ENCODE assay signal across 20 mouse cellular contexts in the genomic region with DNA sequence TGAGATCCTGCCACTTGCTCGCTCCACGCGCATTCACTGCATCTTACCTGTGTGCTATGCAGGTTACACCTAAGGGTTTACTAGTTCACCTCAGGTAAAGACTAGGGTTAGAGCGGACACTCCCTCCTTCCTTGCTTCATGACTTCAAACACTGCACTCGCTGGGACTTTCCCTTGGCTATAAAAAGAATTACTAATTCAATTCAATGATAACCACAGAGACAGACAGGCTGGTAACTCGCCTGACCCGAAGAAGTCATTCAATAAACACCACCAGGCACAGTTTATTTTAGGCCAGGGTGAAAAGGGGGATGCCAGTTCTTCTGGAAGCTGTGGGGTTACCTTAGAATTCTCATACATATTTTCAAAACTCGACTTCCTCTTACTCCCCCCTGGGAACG.
A peak's percentile ranks its signal among the peaks of the same experiment; 100 is the strongest.
DNase-seq lines count a peak whose midpoint lies in the region; ATAC-seq and TF ChIP-seq lines count a peak whose summit lies in the region.
"Had no signal": no experiment of that assay in that cellular context is flagged by ENCODE, and none has a peak within 500 bp of the region (broad histone marks: within the 10 kb centered on the region; RNA-seq: fewer than 3 reads in every experiment).

No protein-coding gene starts in this region.

- intact Hi-C loops in heart, adult 2 months (cut with DNase I), result no loop called here
- intact Hi-C loops in heart, postnatal 36 days (cut with DNase I), result no loop called here

- H3K4me1 ChIP-seq in heart, adult 2 months (ENCODE audit: control insufficient read depth, insufficient read depth, low read length), result peaks cover 2% of the 10 kb centered on the region
- H3K4me1 ChIP-seq in stomach, embryonic 16.5 days (ENCODE audit: control insufficient read depth, insufficient read depth, low read length), result peaks cover 40% of the 10 kb centered on the region
- H3K4me1 ChIP-seq in stomach, postnatal 0 days (replicated peaks; ENCODE audit: control insufficient read depth, insufficient read depth), result 0 out of 2 replicates have a peak, but pooled peaks cover 6% of the 10 kb centered on the region
- peaks cover 38% of the 10 kb centered on the region for H3K4me1 ChIP-seq in heart, embryonic 16.5 days (ENCODE audit: control insufficient read depth, insufficient read depth, low read length)
- H3K4me1 ChIP-seq in embryonic facial prominence, embryonic 10.5 days, result peaks cover 56% of the 10 kb centered on the region

- H3K9me3 ChIP-seq in stomach, embryonic 16.5 days (replicated peaks; ENCODE audit: control insufficient read depth, low read length), result no peaks in the 10 kb centered on the region
- no peaks in the 10 kb centered on the region for H3K9me3 ChIP-seq in stomach, postnatal 0 days (ENCODE audit: control insufficient read depth, low read length)
- H3K9me3 ChIP-seq in heart, embryonic 16.5 days (replicated peaks; ENCODE audit: control insufficient read depth, low read length), result no peaks in the 10 kb centered on the region
- H3K9me3 ChIP-seq in embryonic facial prominence, embryonic 10.5 days, result no peaks in the 10 kb centered on the region
- H3K9me3 ChIP-seq: embryonic facial prominence, embryonic 15.5 days; forebrain, embryonic 12.5 days; intestine, embryonic 15.5 days; limb, embryonic 12.5 days; neural tube, embryonic 13.5 days had no signal

- H3K9ac ChIP-seq in heart, adult 2 months (ENCODE audit: low read depth, low read length), result peak overlapping the region; percentile 54
- peak overlapping the region; percentile 26; the same call in 1 of the 2 replicates for H3K9ac ChIP-seq in stomach, embryonic 16.5 days (ENCODE audit: low read length)
- no peak overlapping the region for H3K9ac ChIP-seq in stomach, postnatal 0 days (ENCODE audit: low read length)
- H3K9ac ChIP-seq in heart, embryonic 16.5 days (ENCODE audit: low read length), result 0 out of 2 replicates have a peak overlapping the region, but pooled peaks have one; percentile 1
- H3K9ac ChIP-seq: embryonic facial prominence, embryonic 15.5 days; forebrain, embryonic 12.5 days; intestine, embryonic 15.5 days; limb, embryonic 12.5 days; liver, embryonic 14.5 days; neural tube, embryonic 13.5 days had no signal

- no peak for ATAC-seq in stomach, embryonic 16.5 days (ENCODE audit: insufficient read depth, low FRiP score)
- ATAC-seq in stomach, postnatal 0 days (ENCODE audit: low FRiP score, low TSS enrichment), result no peak; the same call in 1 of the 2 replicates
- ATAC-seq in heart, embryonic 16.5 days (replicated peaks; ENCODE audit: extremely low read depth, insufficient read depth, low FRiP score), result no peak
- no peak for ATAC-seq in megakaryocyte progenitor cell, adult 5-6 weeks (replicated peaks; ENCODE audit: poor library complexity)
- ATAC-seq: intestine, embryonic 15.5 days had no signal

- H3K79me2 ChIP-seq in heart, adult 2 months (replicated peaks; ENCODE audit: control insufficient read depth, insufficient read depth, low read length), result peaks cover 2% of the 10 kb centered on the region; the same call in 1 of the 2 replicates

- peaks cover 5% of the 10 kb centered on the region for H3K36me3 ChIP-seq in heart, adult 2 months (ENCODE audit: control insufficient read depth, insufficient read depth, low read length)
- H3K36me3 ChIP-seq in stomach, embryonic 16.5 days (ENCODE audit: control insufficient read depth, insufficient read depth, low read length), result no peaks in the 10 kb centered on the region
- H3K36me3 ChIP-seq in stomach, postnatal 0 days (ENCODE audit: control insufficient read depth, insufficient read depth, low read length), result no peaks in the 10 kb centered on the region
- H3K36me3 ChIP-seq in heart, embryonic 16.5 days (ENCODE audit: control insufficient read depth, insufficient read depth), result no peaks in the 10 kb centered on the region
- no peaks in the 10 kb centered on the region for H3K36me3 ChIP-seq in embryonic facial prominence, embryonic 10.5 days (replicated peaks)
- H3K36me3 ChIP-seq: embryonic facial prominence, embryonic 15.5 days; forebrain, embryonic 12.5 days; intestine, embryonic 15.5 days; limb, embryonic 12.5 days; neural tube, embryonic 13.5 days had no signal

- TF ChIP-seq EP300 in heart, adult 2 months (IDR thresholded peaks at IDR 0.05; ENCODE audit: insufficient read depth, low read depth, low read length), result no peak
- TF ChIP-seq EP300 in stomach, postnatal 0 days (optimal IDR thresholded peaks at IDR 0.05), result no peak

- WGBS in heart, adult 2 months, result 34% methylated on average over 9 of the region's 9 CpGs
- WGBS in stomach, embryonic 16.5 days, result 49% methylated on average over 9 of the region's 9 CpGs
- 44% methylated on average over 9 of the region's 9 CpGs for WGBS in stomach, postnatal 0 days
- 43% methylated on average over 9 of the region's 9 CpGs for WGBS in heart, embryonic 16.5 days
- 82% methylated on average over 9 of the region's 9 CpGs for WGBS in embryonic facial prominence, embryonic 10.5 days

- no peak overlapping the region for H3K4me2 ChIP-seq in stomach, embryonic 16.5 days (ENCODE audit: low read depth, low read length)
- no peak overlapping the region for H3K4me2 ChIP-seq in stomach, postnatal 0 days (replicated peaks; ENCODE audit: low read depth)
- peak overlapping the region; percentile 13; the same call in 1 of the 2 replicates for H3K4me2 ChIP-seq in heart, embryonic 16.5 days (ENCODE audit: low read depth, low read length)
- H3K4me2 ChIP-seq: embryonic facial prominence, embryonic 15.5 days; forebrain, embryonic 12.5 days; intestine, embryonic 15.5 days; limb, embryonic 12.5 days; neural tube, embryonic 13.5 days had no signal

- no peak for TF ChIP-seq POLR2A in heart, adult 2 months (IDR thresholded peaks at IDR 0.05; ENCODE audit: insufficient read depth, low read depth, low read length)

- TF ChIP-seq CTCF in heart, adult 2 months (IDR thresholded peaks at IDR 0.05), result no peak
- no peak for TF ChIP-seq CTCF in stomach, postnatal 0 days (IDR thresholded peaks at IDR 0.05; ENCODE audit: low read depth)

- no peak overlapping the region for H3K4me3 ChIP-seq in heart, adult 2 months
- H3K4me3 ChIP-seq in stomach, embryonic 16.5 days (replicated peaks; ENCODE audit: low read length), result no peak overlapping the region
- H3K4me3 ChIP-seq in stomach, postnatal 0 days (ENCODE audit: low read depth, low read length), result no peak overlapping the region
- H3K4me3 ChIP-seq in heart, embryonic 16.5 days (ENCODE audit: low read length), result no peak overlapping the region
- H3K4me3 ChIP-seq in embryonic facial prominence, embryonic 10.5 days, result no peak overlapping the region
- H3K4me3 ChIP-seq: embryonic facial prominence, embryonic 15.5 days; forebrain, embryonic 12.5 days; intestine, embryonic 15.5 days; layer of hippocampus, adult 2 months; left cerebral cortex, adult 2 months; limb, embryonic 12.5 days; neural tube, embryonic 13.5 days had no signal

- no peak for DNase-seq in heart, adult 2 months
- no peak for DNase-seq in heart, postnatal 36 days
- no peak for DNase-seq in stomach, postnatal 0 days (ENCODE audit: low spot score)
- DNase-seq in layer of hippocampus, adult 9-10 months (ENCODE audit: low spot score), result no peak
- DNase-seq in embryonic facial prominence, embryonic 10.5 days (ENCODE audit: low spot score), result no peak
- DNase-seq: adrenal gland, postnatal 14 days; cerebellum, adult 9-10 months; right cerebral cortex, postnatal 4 days had no signal

- no peaks in the 10 kb centered on the region for H3K27me3 ChIP-seq in heart, adult 2 months (ENCODE audit: control insufficient read depth, insufficient read depth, low read length)
- H3K27me3 ChIP-seq in stomach, embryonic 16.5 days (ENCODE audit: control insufficient read depth, insufficient read depth, low read length), result no peaks in the 10 kb centered on the region
- H3K27me3 ChIP-seq in stomach, postnatal 0 days (ENCODE audit: control insufficient read depth, insufficient read depth, low read length), result no peaks in the 10 kb centered on the region
- no peaks in the 10 kb centered on the region for H3K27me3 ChIP-seq in heart, embryonic 16.5 days (ENCODE audit: control insufficient read depth, insufficient read depth, low read length)
- no peaks in the 10 kb centered on the region for H3K27me3 ChIP-seq in embryonic facial prominence, embryonic 10.5 days (replicated peaks; ENCODE audit: low read depth, poor library complexity, severe bottlenecking)
- H3K27me3 ChIP-seq: embryonic facial prominence, embryonic 15.5 days; intestine, embryonic 15.5 days; limb, embryonic 12.5 days; neural tube, embryonic 13.5 days had no signal

- peak overlapping the region; percentile 18 for H3K27ac ChIP-seq in heart, adult 2 months
- H3K27ac ChIP-seq in stomach, embryonic 16.5 days (ENCODE audit: low read length), result no peak overlapping the region
- H3K27ac ChIP-seq in stomach, postnatal 0 days (replicated peaks), result no peak overlapping the region
- peak overlapping the region; percentile 24; the same call in 1 of the 2 replicates for H3K27ac ChIP-seq in heart, embryonic 16.5 days (ENCODE audit: low read length)
- no peak overlapping the region for H3K27ac ChIP-seq in embryonic facial prominence, embryonic 10.5 days (replicated peaks)
- H3K27ac ChIP-seq: embryonic facial prominence, embryonic 15.5 days; forebrain, embryonic 12.5 days; intestine, embryonic 15.5 days; layer of hippocampus, adult 2 months; left cerebral cortex, adult 2 months; limb, embryonic 12.5 days; liver, embryonic 14.5 days; macrophage; neural tube, embryonic 13.5 days had no signal

Comparison
In these comparisons a context has a peak if more than half of its experiments do, and no peak if none do; other contexts are left out.
1. H3K27ac ChIP-seq: peak in heart, adult 2 months (single experiment) and heart, embryonic 16.5 days (single experiment); none in stomach, embryonic 16.5 days (single experiment), stomach, postnatal 0 days (single experiment) and embryonic facial prominence, embryonic 10.5 days (single experiment).